ENCODE assay signal across 22 mouse cellular contexts in the genomic region with DNA sequence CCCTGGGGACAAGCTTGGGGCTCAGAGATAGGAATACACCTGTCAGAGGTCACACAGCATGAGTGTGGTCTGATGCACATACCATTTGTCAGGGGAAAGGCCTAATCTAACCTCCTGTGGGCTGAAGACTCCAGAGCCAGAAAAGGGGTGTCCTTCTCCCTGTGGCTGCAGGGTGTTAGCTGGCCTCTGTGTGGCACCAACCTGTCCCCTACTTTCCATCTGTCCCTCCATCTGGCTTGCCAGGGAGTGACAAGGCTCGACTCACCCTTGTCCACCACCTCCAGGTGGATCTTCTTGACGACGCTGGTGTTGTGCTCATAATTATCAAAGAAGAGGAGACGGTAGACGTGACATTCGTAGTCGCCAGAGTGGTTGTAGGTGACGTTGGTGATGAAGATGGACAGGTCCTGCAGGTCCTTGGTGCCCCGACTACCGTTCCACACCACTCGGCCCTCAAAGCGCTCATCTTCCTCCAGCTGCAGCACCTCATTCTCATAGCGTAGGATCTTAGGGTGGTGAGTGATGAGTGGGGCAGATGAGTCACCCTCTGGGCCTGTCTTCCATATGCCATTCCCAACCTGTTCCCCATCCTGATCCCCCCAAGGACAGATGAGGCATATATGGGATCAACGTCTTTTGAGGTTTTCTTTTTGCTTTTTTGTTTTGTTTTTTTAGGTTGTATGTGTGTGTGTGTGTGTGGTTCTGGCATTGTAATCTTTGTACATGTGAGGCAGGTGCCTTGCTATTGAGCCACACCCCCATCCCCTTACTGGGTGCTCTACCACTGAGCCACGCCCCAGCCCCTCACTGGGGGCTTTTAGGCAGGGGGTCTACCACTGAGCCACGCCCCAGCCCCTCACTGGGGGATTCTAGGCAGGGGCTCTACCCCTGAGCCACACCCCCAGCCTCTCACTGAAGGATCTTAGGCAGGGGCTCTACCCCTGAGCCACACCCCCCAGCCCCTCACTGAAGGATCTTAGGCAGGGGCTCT. TPM values are rescaled to one million over a fixed set of nuclear protein-coding genes. Genes with fewer than 3 reads are reported as not detected.
DNase-seq lines count a peak whose midpoint lies in the region; ATAC-seq and TF ChIP-seq lines count a peak whose summit lies in the region.
"Had no signal": no experiment of that assay in that cellular context is flagged by ENCODE, and none has a peak within 500 bp of the region (broad histone marks: within the 10 kb centered on the region; RNA-seq: fewer than 3 reads in every experiment).

No protein-coding gene starts in this region.

- peaks cover 31% of the 10 kb centered on the region for H3K27me3 ChIP-seq in intestine, embryonic 16.5 days (replicated peaks; ENCODE audit: control insufficient read depth, insufficient read depth, low read length)

- H3K9ac ChIP-seq in intestine, embryonic 16.5 days (ENCODE audit: low read depth, low read length), result no peak overlapping the region
- H3K9ac ChIP-seq: heart, embryonic 15.5 days; hindbrain, embryonic 13.5 days; intestine, embryonic 15.5 days had no signal

- no peaks in the 10 kb centered on the region for H3K36me3 ChIP-seq in intestine, embryonic 16.5 days (ENCODE audit: control insufficient read depth, insufficient read depth, low read length)
- H3K36me3 ChIP-seq: embryonic facial prominence, embryonic 10.5 days; heart, embryonic 10.5 days; heart, embryonic 15.5 days; hindbrain, embryonic 13.5 days; intestine, embryonic 15.5 days had no signal

- H3K4me2 ChIP-seq in intestine, embryonic 16.5 days (ENCODE audit: low read depth, low read length), result no peak overlapping the region
- H3K4me2 ChIP-seq: heart, embryonic 15.5 days; hindbrain, embryonic 13.5 days; intestine, embryonic 15.5 days had no signal

- no peaks in the 10 kb centered on the region for H3K9me3 ChIP-seq in intestine, embryonic 16.5 days (ENCODE audit: control insufficient read depth, low read length)
- H3K9me3 ChIP-seq: heart, embryonic 10.5 days; heart, embryonic 15.5 days; hindbrain, embryonic 13.5 days; intestine, embryonic 15.5 days had no signal

- intact Hi-C loops in gastrocnemius, adult 2 months (cut with DNase I), result no loop called here

- TF ChIP-seq CTCF in gastrocnemius, adult 2 months (IDR thresholded peaks at IDR 0.05), result no peak

- peak overlapping the region; percentile 91; the same call in 1 of the 2 replicates for H3K4me3 ChIP-seq in gastrocnemius, adult 2 months
- no peak overlapping the region for H3K4me3 ChIP-seq in intestine, embryonic 16.5 days (ENCODE audit: low read length)
- H3K4me3 ChIP-seq: embryonic facial prominence, embryonic 10.5 days; heart, embryonic 10.5 days; heart, embryonic 15.5 days; hindbrain, embryonic 13.5 days; intestine, embryonic 15.5 days had no signal

- ATAC-seq in intestine, embryonic 16.5 days, result no peak
- ATAC-seq: forebrain, embryonic 14.5 days; intestine, embryonic 15.5 days had no signal

- 89% methylated on average over 16 of the region's 16 CpGs for WGBS in intestine, embryonic 16.5 days

- DNase-seq in gastrocnemius, adult 2 months, result no peak
- DNase-seq in gastrocnemius, adult 18-20 months (ENCODE audit: low spot score), result no peak
- DNase-seq in cerebellum, adult 11 months, result peak; percentile 84
- DNase-seq in cerebellum, adult 8-10 months, result peak; percentile 85
- peak; percentile 85 to 87 for DNase-seq in cerebellum, postnatal 25 days
- DNase-seq in thymus, postnatal 10 days (ENCODE audit: low spot score in 2 of 2), result no peak
- DNase-seq in adrenal gland, postnatal 25 days, result no peak
- DNase-seq: adrenal gland, postnatal 10 days; gastrocnemius, postnatal 10 days; heart, adult 18-20 months; heart, postnatal 14 days; kidney, adult 2 months had no signal

- H3K4me1 ChIP-seq in intestine, embryonic 16.5 days (ENCODE audit: control insufficient read depth, insufficient read depth, low read length), result peaks cover 11% of the 10 kb centered on the region

- peak overlapping the region; percentile 46; the same call in 1 of the 2 replicates for H3K27ac ChIP-seq in gastrocnemius, adult 2 months
- no peak overlapping the region for H3K27ac ChIP-seq in intestine, embryonic 16.5 days (ENCODE audit: low read length)
- H3K27ac ChIP-seq: embryonic facial prominence, embryonic 10.5 days; heart, embryonic 10.5 days; heart, embryonic 15.5 days; hindbrain, embryonic 13.5 days; intestine, embryonic 15.5 days had no signal

RNA-seq across cellular contexts. Expression of gene Scn1b, which starts 3.9 kb away (rescaled TPM):
- total RNA-seq in gastrocnemius, adult 2 months (2021), result 100 to 1,000 TPM; 748 to 815 TPM
- total RNA-seq in gastrocnemius, adult 18-20 months (2021), result 100 to 1,000 TPM; 924 to 953 TPM
- polyA plus RNA-seq in intestine, embryonic 16.5 days (2015; fragmentation: Nextera tagmentation; extraction: Ambion mirVana), result 0.16 and 1.0 TPM in 2 replicates
- total RNA-seq in adrenal gland, postnatal 25 days (2021), result 10.1 and 11.3 TPM in 2 replicates
- total RNA-seq: MEL had no signal

RNA-seq across cellular contexts. Expression of gene Hpn, which starts 7.8 kb away (rescaled TPM):
- total RNA-seq in gastrocnemius, adult 2 months (2021), result 10 to 100 TPM; 14.0 to 15.9 TPM
- total RNA-seq in gastrocnemius, adult 18-20 months (2021), result 10 to 100 TPM; 15.0 to 20.7 TPM
- 66.4 and 73.6 TPM in 2 replicates for polyA plus RNA-seq in intestine, embryonic 16.5 days (2015; fragmentation: Nextera tagmentation; extraction: Ambion mirVana)
- 1.4 and 4.5 TPM in 2 replicates for total RNA-seq in adrenal gland, postnatal 25 days (2021)
- polyA plus RNA-seq: C2C12; forebrain, embryonic 14.5 days had no signal

RNA-seq across cellular contexts. Expression of gene Gramd1a, which starts 32.8 kb away (rescaled TPM):
- 10 to 100 TPM; 47.2 to 61.7 TPM for total RNA-seq in gastrocnemius, adult 2 months (2021)
- 10 to 100 TPM; 35.7 to 37.1 TPM for total RNA-seq in gastrocnemius, adult 18-20 months (2021)
- polyA plus RNA-seq in intestine, embryonic 16.5 days (2015; fragmentation: Nextera tagmentation; extraction: Ambion mirVana), result 38.5 and 39.7 TPM in 2 replicates
- 42.9 and 50.5 TPM in 2 replicates for total RNA-seq in adrenal gland, postnatal 25 days (2021)

RNA-seq across cellular contexts. Expression of gene Fxyd3, which starts 46.4 kb away (rescaled TPM):
- total RNA-seq in gastrocnemius, adult 2 months (2021), result 1 to 10 TPM; 1.2 to 1.4 TPM
- total RNA-seq in gastrocnemius, adult 18-20 months (2021), result 1 to 10 TPM in 1 of 2 experiments, under 1 TPM in 1; 1.00 to 1.6 TPM
- polyA plus RNA-seq in intestine, embryonic 16.5 days (2015; fragmentation: Nextera tagmentation; extraction: Ambion mirVana), result 71.2 and 73.7 TPM in 2 replicates
- total RNA-seq in adrenal gland, postnatal 25 days (2021), result 0.73 and 1.9 TPM in 2 replicates
- total RNA-seq: hematopoietic stem cell, adult 5-6 weeks; MEL had no signal
- polyA plus RNA-seq: forebrain, embryonic 14.5 days had no signal

Comparison
In these comparisons a context has a peak if more than half of its experiments do, and no peak if none do; other contexts are left out.
1. DNase-seq: peak in cerebellum, adult 11 months (single experiment), cerebellum, adult 8-10 months (single experiment) and cerebellum, postnatal 25 days (2 of 2); none in gastrocnemius, adult 2 months (single experiment), gastrocnemius, adult 18-20 months (single experiment), thymus, postnatal 10 days (0 of 2) and adrenal gland, postnatal 25 days (single experiment).
2. RNA of gene Scn1b, which starts 3.9 kb away (total RNA-seq): 924 to 953 TPM in gastrocnemius, adult 18-20 months and 748 to 815 TPM in gastrocnemius, adult 2 months; 10.1 to 11.3 TPM in adrenal gland, postnatal 25 days; every median in the first group is over 10 times any median in the second.